Mouse (Mus musculus) adrenal gland, adult (tissue): ENCODE data around the gene Adam8.

Source experiments
- DNase-seq, 2 experiments: peaks; one replicate each; pipeline ENCODE4 v3.0.0; 2022 to 2023; ENCODE audit warnings: low spot score in 1 of 2; ENCODE audit not compliant: inconsistent age in 2 of 2

The Adam8 gene

DNA sequence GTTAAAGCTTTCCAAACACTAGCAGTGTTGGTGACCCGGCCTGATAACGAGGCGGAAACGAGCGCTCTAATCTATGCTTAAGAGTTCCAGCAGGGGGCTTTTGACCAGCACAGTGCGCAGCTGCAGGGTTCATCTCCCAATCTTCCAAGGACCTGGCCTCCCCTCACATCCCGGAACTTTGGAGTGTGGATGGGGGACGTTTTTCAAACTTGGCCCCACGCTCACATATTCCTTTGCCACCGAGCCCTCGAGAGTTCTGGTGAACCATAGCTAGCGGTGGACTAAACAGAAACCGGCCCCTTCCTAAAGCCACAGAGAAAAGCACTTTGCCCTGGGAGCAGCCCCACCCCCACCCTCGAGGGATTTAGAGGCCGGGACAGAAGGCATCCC, 42.5 kb downstream of the Adam8 start:
- peak; percentile 72 to 89 for DNase-seq

DNA sequence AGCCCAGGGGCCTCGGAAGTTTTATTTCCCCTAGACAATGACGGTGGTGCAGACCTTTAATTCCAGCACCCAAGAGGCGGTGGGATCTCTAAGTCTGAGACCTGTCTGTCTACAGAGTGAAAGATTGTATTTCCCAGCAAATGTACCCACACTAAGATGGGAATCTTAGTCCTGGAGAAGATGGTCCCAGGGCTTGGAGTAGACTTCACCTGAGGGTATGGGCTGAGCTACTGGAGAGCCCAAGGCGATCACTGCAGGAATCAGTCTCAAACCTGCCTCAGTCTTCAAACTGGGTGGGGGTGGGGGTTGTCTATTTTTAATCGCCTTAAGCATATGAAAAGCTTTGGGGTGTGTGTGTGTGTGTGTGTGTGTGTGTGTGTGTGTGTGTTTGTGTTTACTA, 46.3 kb downstream of the Adam8 start:
- DNase-seq, result no peak

DNA sequence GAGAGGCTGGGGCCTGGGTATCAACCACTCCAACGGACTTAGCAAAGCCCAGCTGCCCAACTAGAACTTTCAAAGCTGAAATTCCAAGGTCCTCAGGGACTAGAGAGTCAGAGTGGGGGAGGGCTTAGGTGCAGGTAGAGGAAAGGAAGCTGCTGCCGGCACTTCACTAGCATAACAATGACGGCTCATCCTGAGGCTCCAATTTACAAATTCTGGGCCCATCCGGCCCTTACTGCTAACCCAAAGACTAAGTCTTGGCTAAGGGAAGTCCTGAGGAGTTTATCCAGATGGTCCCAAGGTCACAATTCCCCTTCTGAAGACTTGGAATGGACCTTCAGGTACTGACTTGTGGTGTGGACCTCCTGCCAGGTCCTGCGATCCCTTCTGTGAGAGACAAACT, 46.8 kb downstream of the Adam8 start:
- no peak for DNase-seq

DNA sequence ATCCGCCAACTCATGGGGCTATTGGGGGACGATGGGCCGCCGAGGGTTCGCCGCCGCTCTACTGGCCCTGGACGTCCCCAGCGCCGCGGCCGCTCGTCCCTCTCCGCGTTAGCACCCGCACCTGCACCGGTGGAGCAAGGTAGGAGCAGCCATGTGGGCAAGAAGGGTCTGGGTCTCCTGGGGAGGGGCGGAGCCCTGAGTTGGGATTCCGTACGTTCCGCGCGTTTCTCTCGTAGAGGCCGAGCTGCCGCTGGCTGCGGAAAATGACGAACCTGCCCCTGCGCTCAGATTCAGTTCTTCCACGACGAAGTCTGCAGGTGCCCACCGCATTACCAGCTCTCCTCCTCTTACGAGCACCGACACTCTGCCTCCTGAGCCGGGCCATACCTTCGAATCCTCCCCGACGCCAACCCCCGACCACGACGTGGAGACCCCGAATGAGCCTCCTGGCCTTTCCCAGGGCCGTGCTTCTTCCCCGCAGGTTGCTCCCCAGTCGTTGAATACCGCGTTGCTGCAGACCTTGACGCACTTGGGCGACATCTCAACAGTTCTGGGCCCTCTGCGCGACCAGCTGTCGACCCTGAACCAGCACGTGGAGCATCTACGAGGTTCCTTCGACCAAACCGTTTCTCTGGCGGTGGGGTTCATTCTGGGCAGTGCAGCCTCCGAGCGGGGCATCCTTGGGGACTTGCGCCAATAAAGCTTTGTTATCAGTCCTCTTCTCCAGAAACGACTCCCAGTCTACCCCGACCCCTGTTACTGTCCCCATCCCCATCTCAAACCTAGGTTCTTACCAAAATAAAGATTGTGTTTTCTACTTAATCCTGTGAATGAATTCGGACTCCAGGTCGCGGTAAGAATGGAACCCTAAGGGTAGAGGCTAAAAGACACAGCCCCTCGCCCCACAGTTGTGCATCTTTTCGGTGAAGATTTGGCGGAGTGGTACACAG, 47.8 kb downstream of the Adam8 start:
- DNase-seq, result no peak

DNA sequence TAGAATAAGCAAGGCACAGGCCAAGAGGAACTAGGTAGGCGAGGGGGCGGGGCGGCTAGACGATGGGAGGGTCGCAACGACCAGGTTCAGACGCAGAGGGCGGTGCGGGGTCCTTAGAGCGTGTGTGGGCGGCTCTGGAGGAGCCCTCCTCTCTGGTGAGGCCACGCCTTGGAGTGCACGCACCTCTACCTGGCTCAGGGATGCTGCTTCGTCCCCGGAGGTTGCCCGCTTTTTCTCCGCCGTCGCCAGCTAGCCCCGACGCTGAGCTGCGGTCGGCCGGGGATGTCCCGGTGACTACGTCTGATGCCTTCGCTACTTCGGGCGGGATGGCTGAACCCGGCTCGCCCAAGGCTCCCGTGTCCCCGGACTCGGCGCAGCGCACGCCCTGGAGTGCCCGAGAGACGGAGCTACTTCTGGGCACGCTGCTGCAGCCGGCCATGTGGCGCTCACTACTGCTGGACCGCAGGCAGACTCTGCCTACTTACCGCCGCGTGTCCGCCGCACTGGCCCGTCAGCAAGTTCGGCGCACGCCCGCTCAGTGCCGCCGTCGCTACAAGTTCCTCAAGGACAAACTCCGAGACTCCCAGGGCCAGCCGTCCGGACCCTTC, 48.6 kb downstream of the Adam8 start, which contains the start of gene Utf1:
Gene Utf1, plus strand, starts transcription at position 116 of the 608 bp plus-strand sequence.
- peak; percentile 50 to 80 for DNase-seq

DNA sequence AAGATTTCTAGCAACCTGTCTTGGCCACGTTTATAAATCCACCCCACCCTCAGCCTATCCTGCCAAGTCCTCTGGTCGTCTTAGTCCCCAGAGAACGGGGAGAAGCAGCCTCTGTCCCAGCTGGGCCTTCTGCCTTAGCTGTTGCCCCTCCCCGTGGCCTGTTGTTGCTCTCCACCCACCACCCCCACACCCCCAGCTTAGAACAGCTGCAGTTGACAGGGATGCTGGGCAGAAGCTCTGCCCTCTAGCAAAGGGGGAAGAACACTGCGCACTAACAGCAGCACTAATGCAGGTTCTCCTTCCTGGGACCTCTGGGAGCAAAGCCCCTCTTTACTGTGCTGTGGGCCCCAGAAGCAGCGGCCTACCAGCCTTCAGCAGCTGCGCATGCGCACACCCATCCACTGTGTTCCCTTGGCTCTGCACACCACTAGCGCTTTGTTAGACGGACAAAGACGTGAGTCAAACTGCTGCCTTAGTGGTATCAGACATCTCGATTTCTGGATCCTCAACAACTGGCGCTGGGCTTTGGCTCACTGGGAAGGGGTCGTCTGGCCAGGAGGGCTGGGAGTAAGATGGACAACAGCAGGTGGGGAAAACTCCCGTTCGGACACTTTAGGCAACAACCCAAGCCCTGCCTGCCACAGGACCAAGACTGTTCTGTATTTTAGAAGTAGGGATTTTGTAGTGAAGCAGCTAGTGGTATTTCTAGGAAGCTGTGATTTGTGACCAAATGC, 51.7 kb downstream of the Adam8 start:
- DNase-seq, result no peak

DNA sequence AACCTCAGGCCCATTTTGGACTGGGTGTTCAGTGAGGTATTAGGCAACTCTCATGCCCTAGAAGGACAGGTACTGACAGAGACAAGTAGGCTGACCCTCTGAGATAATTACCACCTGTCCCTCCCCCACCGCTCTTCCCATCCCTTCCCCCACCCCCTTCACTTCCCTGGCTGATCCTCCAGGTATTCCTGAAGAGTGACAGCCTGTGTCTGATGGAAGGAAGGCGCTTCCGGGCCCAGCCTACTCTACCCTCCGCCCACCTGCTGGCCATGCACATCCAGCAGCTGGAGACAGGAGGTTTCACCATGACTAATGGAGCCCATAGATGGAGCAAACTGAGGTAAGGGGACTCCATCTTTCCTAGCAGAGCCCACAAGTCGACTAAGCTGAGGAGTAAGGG, 54.6 kb downstream of the Adam8 start:
- no peak for DNase-seq

DNA sequence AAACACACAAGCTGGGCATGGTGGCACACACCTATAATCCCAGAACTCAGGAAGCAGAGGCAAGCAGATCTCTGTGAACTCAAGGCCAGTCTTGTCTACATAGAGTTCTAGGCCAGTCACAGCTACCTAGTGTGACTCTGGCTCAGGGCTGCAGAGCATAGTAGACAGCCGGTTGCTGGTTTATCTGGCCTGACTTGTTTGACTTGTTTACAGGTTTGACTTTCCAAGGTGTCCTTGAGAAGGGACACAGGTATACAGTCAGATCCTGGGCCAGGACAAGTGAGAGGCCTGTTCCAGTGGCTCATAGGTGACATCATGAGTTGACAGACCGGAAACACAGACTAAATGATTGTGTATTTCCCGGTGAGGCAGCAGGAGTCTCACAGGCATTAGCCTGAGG, 55.2 kb downstream of the Adam8 start:
- no peak for DNase-seq

DNA sequence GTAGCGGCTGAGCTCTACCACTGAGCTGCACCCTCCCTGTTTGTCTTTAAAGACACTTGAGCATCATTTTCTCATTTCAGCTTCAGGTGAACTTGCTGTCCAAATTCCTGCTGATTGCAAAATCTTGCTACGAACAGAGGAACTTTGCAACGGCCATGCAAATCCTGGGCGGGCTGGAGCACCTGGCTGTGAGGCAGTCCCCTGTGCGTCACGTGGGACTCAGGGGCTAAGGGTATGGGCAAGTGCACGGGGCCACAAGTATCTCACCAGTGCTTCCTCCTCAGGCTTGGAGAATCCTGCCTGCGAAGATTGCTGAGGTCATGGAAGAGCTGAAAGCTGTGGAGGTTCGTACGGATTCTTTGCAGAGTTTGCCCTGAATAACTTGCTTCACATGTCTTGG, 55.7 kb downstream of the Adam8 start:
- no peak for DNase-seq

DNA sequence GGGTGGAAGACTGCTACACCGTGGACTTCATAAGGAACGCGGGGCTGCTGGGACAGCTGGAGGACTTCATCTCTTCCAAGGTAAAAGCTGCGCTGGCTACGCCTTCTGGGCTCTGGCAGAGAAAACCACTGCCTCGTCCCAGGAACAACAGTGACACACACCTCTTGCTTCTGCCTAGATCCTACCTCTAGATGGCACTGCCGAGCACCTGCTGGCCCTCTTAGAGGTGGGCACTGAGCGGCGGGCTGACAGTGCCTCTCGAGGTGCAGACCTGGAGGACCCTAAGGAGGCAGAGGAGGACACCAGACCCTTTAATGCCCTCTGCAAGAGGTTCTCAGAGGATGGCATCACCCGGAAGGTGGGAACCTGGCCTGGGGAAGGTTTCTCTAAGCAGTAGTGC, 61.6 kb downstream of the Adam8 start:
- peak; percentile 40 to 75 for DNase-seq
